In genomic region chr9:67609226-67609625, GRCm38 (mm10) we compare ENCODE assay signal across 24 mouse cellular contexts. TPM values are rescaled to one million over a fixed set of nuclear protein-coding genes. Genes with fewer than 3 reads are reported as not detected.
"Had no signal": no experiment of that assay in that cellular context is flagged by ENCODE, and none has a peak within 500 bp of the region (broad histone marks: within the 10 kb centered on the region; RNA-seq: fewer than 3 reads in every experiment).

No protein-coding gene starts in this region.

- H3K9ac ChIP-seq: kidney, embryonic 15.5 days; limb, embryonic 13.5 days; liver, embryonic 12.5 days; liver, embryonic 15.5 days; lung, embryonic 15.5 days; midbrain, embryonic 12.5 days had no signal

- DNase-seq: kidney, adult 8-10 months; kidney, postnatal 10 days; kidney, postnatal 4 days; liver; lung, adult 18-20 months; lung, postnatal 14 days; right cerebral cortex, adult 18-20 months; right cerebral cortex, postnatal 14 days; right cerebral cortex, postnatal 4 days; thymus, adult 2 months; thymus, postnatal 14 days; thymus, postnatal 4 days had no signal

- H3K4me3 ChIP-seq: kidney, embryonic 15.5 days; limb, embryonic 10.5 days; limb, embryonic 13.5 days; liver, embryonic 12.5 days; liver, embryonic 15.5 days; lung, embryonic 15.5 days; midbrain, embryonic 12.5 days had no signal

- H3K36me3 ChIP-seq: kidney, embryonic 15.5 days; limb, embryonic 10.5 days; limb, embryonic 13.5 days; liver, embryonic 12.5 days; liver, embryonic 15.5 days; lung, embryonic 15.5 days; midbrain, embryonic 12.5 days had no signal

- H3K4me1 ChIP-seq: liver, embryonic 12.5 days; liver, embryonic 15.5 days; midbrain, embryonic 12.5 days had no signal

- H3K9me3 ChIP-seq: kidney, embryonic 15.5 days; limb, embryonic 10.5 days; limb, embryonic 13.5 days; liver, embryonic 12.5 days; liver, embryonic 15.5 days; lung, embryonic 15.5 days; midbrain, embryonic 12.5 days had no signal

- H3K27me3 ChIP-seq: kidney, embryonic 15.5 days; limb, embryonic 13.5 days; liver, embryonic 12.5 days; liver, embryonic 15.5 days; lung, embryonic 15.5 days; midbrain, embryonic 12.5 days had no signal

- H3K4me2 ChIP-seq: kidney, embryonic 15.5 days; limb, embryonic 13.5 days; liver, embryonic 12.5 days; liver, embryonic 15.5 days; lung, embryonic 15.5 days; midbrain, embryonic 12.5 days had no signal

- ATAC-seq: intestine, postnatal 0 days; liver, embryonic 12.5 days; midbrain, embryonic 16.5 days had no signal

- H3K27ac ChIP-seq: kidney, embryonic 15.5 days; limb, embryonic 13.5 days; liver, embryonic 12.5 days; liver, embryonic 15.5 days; lung, embryonic 15.5 days; midbrain, embryonic 12.5 days; stomach, postnatal 0 days had no signal

RNA-seq across cellular contexts. Expression of gene Tln2, which starts 49.7 kb away (rescaled TPM):
- total RNA-seq: megakaryocyte-erythroid progenitor cell, adult 5-6 weeks; monocyte, adult 5-6 weeks had no signal
